Mouse (Mus musculus) embryo, embryonic 9.5 days (tissue): Measurements from ENCODE around the gene Gm3532.
"Not testable (repeated sequence)": the region's sequence is repeated elsewhere in the genome, so short reads cannot be mapped to it uniquely, and the experiment has no call there.

ENCODE experiments used
- DNase-seq: peaks from one replicate; pipeline ENCODE4 v3.0.0-alpha.2; 2017; ENCODE audit errors: extremely low spot score

The Gm3532 gene

DNA sequence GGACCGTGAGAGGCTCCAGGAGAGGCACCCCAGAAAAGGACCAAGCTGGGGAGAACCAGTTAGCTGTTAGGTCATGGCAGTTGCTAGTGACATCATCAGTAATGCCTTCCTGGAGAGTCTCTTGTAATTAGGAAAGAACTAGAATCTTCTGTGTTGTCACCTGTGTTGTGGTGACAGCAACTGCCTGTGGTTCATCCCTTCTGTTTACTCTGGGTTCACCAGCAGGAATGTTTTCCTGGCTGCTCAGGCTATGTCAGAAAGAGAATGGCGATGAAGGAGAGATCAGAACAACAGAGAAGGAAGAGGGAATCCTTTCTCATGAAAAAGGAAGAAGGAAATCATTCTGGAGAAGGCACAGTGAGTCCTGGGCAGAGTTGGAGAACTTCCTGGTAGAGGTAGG lies at the start of gene Gm3532:
Gene Gm3532, plus strand, starts transcription at position 301 of the 400 bp plus-strand sequence.
- not testable (repeated sequence) for DNase-seq

DNA sequence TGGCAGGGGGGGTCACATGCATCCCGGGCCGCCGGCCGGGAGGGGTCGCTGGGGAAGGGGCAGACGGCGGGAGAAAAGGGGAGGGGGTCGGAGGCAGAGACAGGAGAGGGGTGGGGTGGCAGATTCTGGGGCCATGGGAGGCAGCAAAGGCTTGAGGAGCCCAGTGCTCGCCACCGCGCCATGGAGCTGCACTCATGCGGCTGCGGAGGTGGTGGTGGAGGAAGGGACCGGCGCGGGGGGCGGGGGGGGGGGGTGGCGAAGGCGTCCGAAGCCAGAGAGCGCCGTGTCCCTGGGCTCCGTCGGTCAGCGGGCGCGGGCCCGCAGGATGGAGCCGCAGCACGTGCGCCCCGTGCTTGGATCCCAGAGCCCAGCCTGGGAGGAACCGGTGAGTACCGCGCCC lies 36.9 kb upstream of the Gm3532 start, which contains the start of gene Gm3488:
Gene Gm3488, plus strand, starts transcription at position 301 of the 400 bp plus-strand sequence.
- not testable (repeated sequence) for DNase-seq
